Mouse (Mus musculus): ENCODE measurements around the gene Pex11b. TPM values are rescaled to one million over a fixed set of nuclear protein-coding genes. Genes with fewer than 3 reads are reported as not detected.

The Pex11b gene
- polyA plus RNA-seq (2012; fragmentation: generic; extraction: Trizol): 19.9 TPM
- long read RNA-seq, experiment 1, transcript Pex11b-202 (4 exons, 2,424 nt): major isoform, 40 of 46 reads
- long read RNA-seq, experiment 1, partial matches to known transcripts: 0 of 46 reads
- long read RNA-seq, experiment 1, other reads (novel, unspliced or antisense): 1 of 46 reads
- long read RNA-seq, experiment 2, transcript Pex11b-202 (4 exons, 2,424 nt): major isoform, 122 of 139 reads
- long read RNA-seq, experiment 2, transcript Pex11b-206 (4 exons, 1,017 nt): minor isoform, 11 of 139 reads
- long read RNA-seq, experiment 2, partial matches to known transcripts: 2 of 139 reads
- long read RNA-seq, experiment 2, other reads (novel, unspliced or antisense): 1 of 139 reads

GRCm38 (mm10) chr3:96634928-96635879 is at the start of gene Pex11b, which contains the start of gene Gm42957:
Pex11b (plus strand) TSS chr3:96635376.
Gm42957 (plus strand) TSS chr3:96635474.
- Histone ChIP-seq H3ac (ENCODE audit: control insufficient read depth, insufficient read length, low read depth) (peak within 1 kb of the TSS; percentile 84), H3K27me3 (ENCODE audit: control insufficient read depth, insufficient read depth, insufficient read length) (no peaks in the 10 kb centered on the region), H3K36me3 (ENCODE audit: control insufficient read depth, insufficient read depth) (peaks cover 47% of the 10 kb centered on the region), H3K4me3 (ENCODE audit: insufficient read depth, poor library complexity, severe bottlenecking) (peak within 1 kb of the TSS; percentile 68), H3K79me3 (ENCODE audit: low read depth) (peaks cover 30% of the 10 kb centered on the region), H3K79me2 (ENCODE audit: control insufficient read depth, insufficient read depth) (peaks cover 43% of the 10 kb centered on the region)
- TF ChIP-seq CTCF (IDR thresholded peaks at IDR 0.05; ENCODE audit: control insufficient read depth, insufficient read depth, insufficient read length) (no peak), CEBPB (IDR thresholded peaks at IDR 0.05; ENCODE audit: low read depth) (no peak), MYOG (IDR thresholded peaks at IDR 0.05; ENCODE audit: control insufficient read depth, extremely low read depth, insufficient read length) (no peak), MYOD1 (IDR thresholded peaks at IDR 0.05; ENCODE audit: control insufficient read depth, insufficient read length, low read depth) (no peak), MAX (IDR thresholded peaks at IDR 0.05) (peak; percentile 62), FOSL1 (IDR thresholded peaks at IDR 0.05; ENCODE audit: insufficient read depth, low read length, poor library complexity, severe bottlenecking) (no peak), USF1 (IDR thresholded peaks at IDR 0.05; ENCODE audit: low read depth) (no peak)

- no peaks in the 10 kb centered on the region for H3K79me2 ChIP-seq (ENCODE audit: control insufficient read depth, insufficient read depth)
Measured at GRCm38 (mm10) chr3:96590657-96591056, 44.5 kb upstream of the Pex11b start.

DNA sequence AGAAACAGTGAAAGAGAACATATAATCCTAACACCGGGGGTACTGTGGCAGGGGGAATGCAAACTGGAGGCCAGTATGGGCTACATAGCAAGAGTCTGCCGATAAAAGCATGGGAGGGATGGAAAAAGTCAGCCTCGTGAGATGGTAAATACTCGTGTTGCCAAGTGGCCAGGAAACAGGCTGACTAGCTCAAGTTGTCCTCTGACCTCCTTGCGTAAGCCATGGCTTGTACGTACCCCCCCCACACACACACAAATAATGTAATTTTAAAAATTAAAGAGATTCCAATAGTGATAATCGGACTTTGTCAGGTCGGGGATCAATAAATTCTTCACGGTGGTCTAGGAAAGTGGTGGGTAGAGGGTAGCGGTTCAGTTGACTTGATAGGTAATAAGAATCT is 41.8 kb upstream of the Pex11b start:
- TF ChIP-seq MYOG (IDR thresholded peaks at IDR 0.05; ENCODE audit: control insufficient read depth, extremely low read depth, insufficient read length): no peak
- TF ChIP-seq MYOD1 (IDR thresholded peaks at IDR 0.05; ENCODE audit: control insufficient read depth, insufficient read length, low read depth): no peak
- TF ChIP-seq CTCF (IDR thresholded peaks at IDR 0.05; ENCODE audit: control insufficient read depth, insufficient read depth, insufficient read length): no peak
- TF ChIP-seq FOSL1 (IDR thresholded peaks at IDR 0.05; ENCODE audit: insufficient read depth, low read length, poor library complexity, severe bottlenecking): no peak
- TF ChIP-seq USF1 (IDR thresholded peaks at IDR 0.05; ENCODE audit: low read depth): no peak
- no peak for TF ChIP-seq CEBPB (IDR thresholded peaks at IDR 0.05; ENCODE audit: low read depth)
- TF ChIP-seq MAX (IDR thresholded peaks at IDR 0.05): no peak
- H3K36me3 ChIP-seq (ENCODE audit: control insufficient read depth, insufficient read depth): no peaks in the 10 kb centered on the region
- H3K79me3 ChIP-seq (ENCODE audit: low read depth): no peaks in the 10 kb centered on the region
- no peaks in the 10 kb centered on the region for H3K27me3 ChIP-seq (ENCODE audit: control insufficient read depth, insufficient read depth, insufficient read length)
- H3K4me3 ChIP-seq (ENCODE audit: insufficient read depth, poor library complexity, severe bottlenecking): peak overlapping the region; percentile 56
- peak overlapping the region; percentile 52 for H3ac ChIP-seq (ENCODE audit: control insufficient read depth, insufficient read length, low read depth)
- H3K79me2 ChIP-seq (ENCODE audit: control insufficient read depth, insufficient read depth): no peaks in the 10 kb centered on the region

More at GRCm38 (mm10) chr3:96590657-96591056, 44.5 kb upstream of the Pex11b start:
- Histone ChIP-seq H3K27me3 (ENCODE audit: control insufficient read depth, insufficient read depth, insufficient read length) (no peaks in the 10 kb centered on the region), H3K79me3 (ENCODE audit: low read depth) (no peaks in the 10 kb centered on the region), H3K36me3 (ENCODE audit: control insufficient read depth, insufficient read depth) (no peaks in the 10 kb centered on the region), H3K4me3 (ENCODE audit: insufficient read depth, poor library complexity, severe bottlenecking) (no peak overlapping the region), H3ac (ENCODE audit: control insufficient read depth, insufficient read length, low read depth) (no peak overlapping the region)
- no peak for TF ChIP-seq MAX (IDR thresholded peaks at IDR 0.05)
- TF ChIP-seq FOSL1 (IDR thresholded peaks at IDR 0.05; ENCODE audit: insufficient read depth, low read length, poor library complexity, severe bottlenecking): no peak
- no peak for TF ChIP-seq CTCF (IDR thresholded peaks at IDR 0.05; ENCODE audit: control insufficient read depth, insufficient read depth, insufficient read length)
- no peak for TF ChIP-seq CEBPB (IDR thresholded peaks at IDR 0.05; ENCODE audit: low read depth)
- no peak for TF ChIP-seq USF1 (IDR thresholded peaks at IDR 0.05; ENCODE audit: low read depth)
- no peak for TF ChIP-seq MYOD1 (IDR thresholded peaks at IDR 0.05; ENCODE audit: control insufficient read depth, insufficient read length, low read depth)
- no peak for TF ChIP-seq MYOG (IDR thresholded peaks at IDR 0.05; ENCODE audit: control insufficient read depth, extremely low read depth, insufficient read length)

DNA sequence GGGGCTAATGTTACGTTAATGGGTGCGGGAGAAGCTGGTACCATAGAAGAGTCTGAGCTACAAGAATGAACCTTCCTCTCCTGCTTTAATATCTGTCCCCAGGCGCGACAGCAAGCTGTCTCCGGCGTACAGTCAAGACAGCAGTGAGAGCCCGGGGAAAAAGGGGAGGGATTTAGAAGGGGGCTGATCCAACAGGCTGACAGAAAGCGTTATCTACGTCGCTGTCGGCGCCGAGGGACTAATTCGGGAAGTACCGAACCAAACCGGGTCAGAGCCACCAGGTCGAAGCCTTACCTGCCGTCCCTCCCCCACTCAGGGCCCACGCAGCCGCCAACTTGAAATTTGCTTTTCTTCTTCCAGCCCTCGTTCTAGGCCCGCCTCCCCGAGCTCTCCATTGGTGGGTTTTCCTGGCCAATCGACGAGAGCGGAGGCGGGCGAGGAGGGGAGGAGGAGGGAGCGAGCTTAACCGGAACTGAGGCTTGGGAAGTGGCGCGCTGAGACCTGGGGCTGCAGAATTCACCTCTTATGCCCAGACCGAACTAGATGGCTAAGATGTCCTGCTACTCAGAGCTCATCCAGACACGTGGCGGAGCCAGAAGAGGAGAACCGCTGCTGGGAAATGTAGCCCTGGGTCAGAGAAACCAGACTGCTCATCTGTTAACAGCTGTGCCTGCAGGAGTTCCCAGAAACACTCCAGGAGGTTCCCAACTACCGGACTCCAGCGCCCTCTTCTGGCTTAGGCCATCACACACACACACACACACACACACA is 41.2 kb upstream of the Pex11b start, which contains the start of gene Polr3gl:
Gene Polr3gl, minus strand, starts transcription at position 392 of the 771 bp plus-strand sequence.
- Histone ChIP-seq H3K79me3 (ENCODE audit: low read depth) (no peaks in the 10 kb centered on the region), H3K79me2 (ENCODE audit: control insufficient read depth, insufficient read depth) (no peaks in the 10 kb centered on the region), H3K4me3 (ENCODE audit: insufficient read depth, poor library complexity, severe bottlenecking) (peak within 1 kb of the TSS; percentile 56), H3ac (ENCODE audit: control insufficient read depth, insufficient read length, low read depth) (peak within 1 kb of the TSS; percentile 52), H3K36me3 (ENCODE audit: control insufficient read depth, insufficient read depth) (no peaks in the 10 kb centered on the region), H3K27me3 (ENCODE audit: control insufficient read depth, insufficient read depth, insufficient read length) (no peaks in the 10 kb centered on the region)
- TF ChIP-seq USF1 (IDR thresholded peaks at IDR 0.05; ENCODE audit: low read depth) (no peak), CEBPB (IDR thresholded peaks at IDR 0.05; ENCODE audit: low read depth) (no peak), MYOG (IDR thresholded peaks at IDR 0.05; ENCODE audit: control insufficient read depth, extremely low read depth, insufficient read length) (no peak), CTCF (IDR thresholded peaks at IDR 0.05; ENCODE audit: control insufficient read depth, insufficient read depth, insufficient read length) (peak; percentile 2), MAX (IDR thresholded peaks at IDR 0.05) (no peak)

DNA sequence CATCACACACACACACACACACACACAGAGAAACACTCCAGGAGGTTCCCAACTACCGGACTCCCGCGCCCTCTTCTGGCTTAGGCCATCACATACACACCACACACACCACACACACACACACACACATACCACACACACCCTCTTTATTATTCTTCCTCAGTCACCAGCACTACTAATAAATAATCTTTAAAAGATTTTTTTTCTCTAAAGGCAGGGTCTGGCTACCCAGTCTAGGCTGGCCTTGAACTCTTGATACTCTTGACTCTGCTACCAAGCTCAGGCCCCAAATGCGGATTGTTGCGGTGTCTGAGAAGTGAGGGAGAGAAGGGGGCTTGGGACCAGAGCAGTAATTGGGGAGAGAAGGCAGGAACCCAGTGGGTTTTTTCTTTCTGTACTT is 40.3 kb upstream of the Pex11b start:
- Histone ChIP-seq H3K79me3 (ENCODE audit: low read depth) (no peaks in the 10 kb centered on the region), H3ac (ENCODE audit: control insufficient read depth, insufficient read length, low read depth) (no peak overlapping the region), H3K36me3 (ENCODE audit: control insufficient read depth, insufficient read depth) (no peaks in the 10 kb centered on the region), H3K4me3 (ENCODE audit: insufficient read depth, poor library complexity, severe bottlenecking) (no peak overlapping the region), H3K79me2 (ENCODE audit: control insufficient read depth, insufficient read depth) (no peaks in the 10 kb centered on the region), H3K27me3 (ENCODE audit: control insufficient read depth, insufficient read depth, insufficient read length) (no peaks in the 10 kb centered on the region)
- TF ChIP-seq MYOG (IDR thresholded peaks at IDR 0.05; ENCODE audit: control insufficient read depth, extremely low read depth, insufficient read length) (no peak), CEBPB (IDR thresholded peaks at IDR 0.05; ENCODE audit: low read depth) (no peak)
